Mouse (Mus musculus): ENCODE measurements around the gene Ptprh.

Ptprh gene

GRCm38 (mm10) chr7:4603873-4604272 is at the start of gene Ptprh:
TSS of gene Ptprh (minus strand) at chr7:4604041.
- in situ Hi-C loops (cut with MboI, MseI) = no loop called here

DNA sequence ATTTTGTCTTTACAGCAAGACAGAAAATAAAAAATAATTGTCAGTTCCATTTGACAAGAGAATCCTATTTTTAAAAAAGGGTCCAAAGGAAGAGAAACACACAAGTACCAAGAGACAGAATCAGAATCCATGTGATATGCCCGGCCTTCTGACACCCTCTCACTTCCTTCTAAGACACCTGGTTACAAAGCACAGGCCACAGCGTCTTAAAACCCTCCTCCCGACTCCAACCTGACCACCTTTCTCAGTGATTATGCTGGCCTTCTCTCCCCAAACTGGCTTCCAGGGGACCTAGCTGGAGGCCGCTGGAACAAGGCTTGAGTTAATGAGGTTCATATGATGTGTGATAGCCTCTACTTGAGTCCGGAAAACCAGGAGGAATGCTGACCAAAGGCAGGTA is 49.5 kb upstream of the Ptprh start:
- in situ Hi-C loops (cut with MboI, MseI) = no loop called here

GRCm38 (mm10) chr7:4652726-4653125 is 48.9 kb upstream of the Ptprh start:
- in situ Hi-C loops (cut with MboI, MseI) = no loop called here

DNA sequence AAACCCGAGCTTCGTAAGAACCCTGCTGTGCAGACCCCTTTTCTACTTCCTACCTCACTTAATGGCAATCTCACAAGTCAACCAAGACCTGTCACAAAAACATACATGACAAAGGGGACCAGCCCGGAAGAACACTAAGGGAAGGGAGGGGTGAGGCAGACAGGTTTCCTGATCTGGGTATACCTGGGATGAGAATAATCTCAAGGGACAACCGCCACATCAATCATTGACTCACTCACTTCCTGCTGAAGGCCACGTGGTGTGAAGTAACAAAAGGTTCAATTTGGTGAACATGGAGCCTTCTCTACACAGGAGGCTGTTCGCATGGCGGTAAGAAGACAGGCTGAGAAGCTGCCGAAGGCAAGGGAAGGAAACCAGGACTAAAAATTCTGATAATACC is 47.7 kb upstream of the Ptprh start:
- in situ Hi-C loops (cut with MboI, MseI) = no loop called here

GRCm38 (mm10) chr7:4647992-4648391 is 44.2 kb upstream of the Ptprh start:
- in situ Hi-C loops (cut with MboI, MseI) = no loop called here

DNA sequence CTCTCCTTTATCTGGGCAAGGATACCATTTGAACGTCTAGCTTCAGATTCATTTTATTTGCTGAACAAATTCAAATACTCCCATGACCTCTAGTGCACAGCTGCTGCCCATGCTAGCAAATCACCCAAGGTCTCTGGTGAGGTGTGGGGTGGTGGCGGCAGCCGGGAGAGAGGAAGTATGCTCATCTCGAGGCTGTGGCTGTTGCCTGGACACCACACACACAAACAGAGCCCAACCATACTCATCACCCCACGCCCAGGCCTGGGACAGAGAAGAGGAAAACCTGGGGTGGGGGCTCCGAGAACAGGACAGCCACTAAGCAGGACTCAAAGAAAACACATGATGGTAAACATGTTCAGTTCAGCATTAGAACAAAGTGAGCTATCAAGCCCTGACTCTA is 43.5 kb upstream of the Ptprh start:
- in situ Hi-C loops (cut with MboI, MseI) = no loop called here

DNA sequence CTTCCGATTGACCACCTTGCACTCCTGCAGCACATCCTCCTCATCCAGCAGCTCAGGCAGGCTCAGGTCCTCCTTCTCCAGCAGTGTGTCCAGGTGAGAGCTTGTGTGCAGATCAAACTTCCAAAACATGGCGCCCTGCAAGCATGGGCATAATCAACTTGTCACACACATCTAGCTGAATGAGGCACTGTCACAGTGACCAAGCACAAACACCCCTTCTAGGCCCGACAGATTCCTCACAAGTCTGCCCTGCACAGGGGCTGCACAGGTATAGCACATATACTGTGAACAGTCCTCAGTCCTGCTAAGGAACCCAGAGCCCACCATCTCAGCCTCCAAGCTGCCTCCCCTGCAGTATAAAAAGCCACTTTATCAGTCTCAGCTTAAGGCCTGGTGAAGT is 43.0 kb upstream of the Ptprh start:
- in situ Hi-C loops (cut with MboI, MseI) = no loop called here

- in situ Hi-C loops (cut with MboI, MseI) = no loop called here
These were observed 39.4 kb upstream of the Ptprh start for GRCm38 (mm10) chr7:4643225-4643624.

DNA sequence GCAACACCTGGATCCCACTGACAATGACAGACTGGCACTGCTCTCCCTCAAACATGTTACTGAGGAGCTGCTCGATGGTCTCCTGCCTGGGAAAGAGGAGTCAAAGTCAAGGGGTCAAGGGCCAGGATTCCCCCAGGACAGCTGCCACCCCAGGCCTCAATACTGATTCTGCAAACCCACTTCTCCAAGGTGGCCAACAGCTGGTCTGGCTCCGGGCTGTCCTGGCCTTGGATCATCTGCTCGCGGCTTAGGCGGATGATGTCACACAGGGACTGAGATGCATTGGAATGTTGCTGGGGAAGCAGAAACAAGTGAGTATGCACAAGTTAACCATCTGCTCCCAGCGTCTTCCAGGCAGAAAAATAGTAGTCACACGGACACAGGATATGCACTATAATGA is 38.1 kb upstream of the Ptprh start:
- in situ Hi-C loops (cut with MboI, MseI) = no loop called here

DNA sequence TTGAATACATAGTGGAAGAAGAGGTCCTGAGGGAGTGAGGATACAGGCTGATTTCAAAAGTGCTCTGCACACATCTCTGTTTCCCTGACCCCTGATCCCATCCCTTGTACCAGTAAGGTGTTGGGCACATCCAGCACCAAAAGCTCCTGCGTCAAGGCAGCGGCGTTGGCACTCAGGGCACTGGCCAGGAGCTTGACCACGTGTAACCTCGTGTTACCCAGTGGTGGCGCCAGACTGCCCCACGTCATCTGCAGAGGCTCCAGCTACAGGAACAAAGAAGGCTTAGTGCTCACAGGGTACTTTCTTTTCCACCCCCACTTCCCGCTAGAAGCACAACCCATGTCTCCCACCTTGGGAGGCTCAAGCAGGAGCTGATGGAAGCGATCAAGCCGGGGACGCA is 37.3 kb upstream of the Ptprh start:
- in situ Hi-C loops (cut with MboI, MseI) = no loop called here

GRCm38 (mm10) chr7:4636179-4636578 is 32.3 kb upstream of the Ptprh start:
- in situ Hi-C loops (cut with MboI, MseI) = no loop called here

- in situ Hi-C loops (cut with MboI, MseI) = no loop called here
These were observed 27.2 kb upstream of the Ptprh start, which contains the start of gene Tmem86b for GRCm38 (mm10) chr7:4631031-4631430. TSS of gene Tmem86b (minus strand) at chr7:4631422.

- in situ Hi-C loops (cut with MboI, MseI) = no loop called here
These were observed 26.4 kb upstream of the Ptprh start for GRCm38 (mm10) chr7:4630198-4630597.

GRCm38 (mm10) chr7:4629586-4629985 is 25.7 kb upstream of the Ptprh start:
- in situ Hi-C loops (cut with MboI, MseI) = loop anchor here (5.0 kb wide), 2 partner anchors 53 to 77 kb away; no protein-coding TSS in a partner anchor

GRCm38 (mm10) chr7:4625928-4626327 is 22.1 kb upstream of the Ptprh start:
- in situ Hi-C loops (cut with MboI, MseI) = loop anchor here (5.0 kb wide), 2 partner anchors 56 to 74 kb away; no protein-coding TSS in a partner anchor

DNA sequence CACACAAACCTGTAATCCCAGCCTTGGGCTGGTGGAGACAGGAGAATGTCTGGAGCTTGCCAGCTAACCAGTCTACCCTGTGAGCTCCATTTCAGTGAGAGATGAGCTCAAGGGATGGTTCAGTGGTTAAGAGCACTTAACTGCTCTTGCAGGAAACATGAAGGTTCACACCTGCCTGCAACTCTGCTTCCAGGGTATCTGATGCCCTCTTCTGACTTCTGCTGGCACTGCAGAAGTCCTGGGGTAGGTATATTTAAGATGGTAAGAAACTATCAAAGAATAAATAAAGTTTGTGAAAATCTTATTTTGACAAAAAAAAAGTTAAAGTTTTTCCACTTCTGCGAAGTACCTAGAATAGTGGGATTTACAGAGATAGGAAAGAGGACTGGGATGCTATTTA is 20.5 kb upstream of the Ptprh start:
- in situ Hi-C loops (cut with MboI, MseI) = no loop called here

DNA sequence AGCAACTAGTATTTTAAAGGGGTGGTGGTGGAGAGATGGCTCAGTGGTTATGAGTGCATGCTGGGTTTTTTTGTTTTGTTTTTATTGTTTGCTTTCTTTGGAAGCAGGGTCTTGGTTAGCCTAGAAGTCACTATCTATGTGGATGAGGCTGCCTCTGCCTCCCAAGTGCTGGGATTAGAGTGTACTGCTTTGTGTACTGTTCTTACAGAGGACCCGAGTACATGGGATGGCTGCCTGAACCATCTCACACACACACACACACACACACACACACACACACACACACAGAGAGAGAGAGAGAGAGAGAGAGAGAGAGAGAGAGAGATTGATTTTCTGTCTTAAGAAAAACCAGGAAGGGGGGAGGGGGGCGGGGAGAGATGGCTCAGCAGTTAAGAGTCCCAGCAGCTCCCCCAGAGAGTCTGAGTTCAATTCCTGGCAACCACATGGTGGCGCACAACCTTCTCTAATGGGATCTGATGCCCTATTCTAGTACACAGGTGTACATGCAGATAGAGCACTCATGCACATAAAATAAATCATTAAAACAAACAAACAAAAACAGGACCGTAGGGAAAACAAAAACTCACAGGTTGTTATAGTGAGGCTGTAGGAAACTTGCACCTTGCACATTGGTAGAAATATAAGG is 19.8 kb upstream of the Ptprh start:
- in situ Hi-C loops (cut with MboI, MseI) = no loop called here

DNA sequence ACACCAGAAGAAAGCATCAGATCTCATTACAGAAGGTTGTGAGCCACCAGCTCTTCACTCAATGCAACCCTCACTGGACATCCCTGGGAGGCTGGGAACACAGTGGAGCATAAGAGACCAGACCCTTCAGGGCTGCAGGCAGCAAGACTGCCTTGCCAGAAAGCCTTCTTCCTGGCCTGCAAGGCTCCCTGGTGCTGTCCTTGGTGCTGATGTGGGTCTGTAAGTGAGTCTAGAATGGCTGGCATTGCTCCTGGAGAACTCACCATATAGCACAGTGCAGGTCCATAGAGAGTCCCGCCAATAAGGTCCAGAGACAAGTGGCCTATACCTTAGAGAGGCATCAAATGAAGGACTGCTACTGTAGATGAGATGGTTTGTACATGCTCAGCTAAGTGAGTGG is 16.1 kb upstream of the Ptprh start:
- in situ Hi-C loops (cut with MboI, MseI) = no loop called here

GRCm38 (mm10) chr7:4613740-4614403 is 10.0 kb upstream of the Ptprh start:
- in situ Hi-C loops (cut with MboI, MseI) = no loop called here

DNA sequence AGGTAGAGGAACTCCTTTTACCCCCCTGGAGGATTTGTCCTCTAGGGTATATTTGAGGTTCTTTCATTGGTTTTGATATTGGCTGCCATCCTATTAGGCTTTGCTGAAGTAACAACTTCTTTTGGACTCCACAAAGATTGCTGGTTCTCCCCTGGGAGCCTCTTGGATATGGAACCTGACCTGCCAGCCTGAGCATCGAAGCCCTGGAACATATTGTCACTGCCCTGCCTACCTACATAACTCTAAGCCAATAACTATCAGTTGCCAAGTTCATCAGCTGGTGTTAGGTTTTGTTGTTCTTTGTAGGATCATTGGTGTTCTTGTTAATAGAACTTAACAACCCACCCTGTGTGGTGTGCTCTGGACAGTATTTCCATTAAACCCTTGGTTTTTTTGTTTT is 9.1 kb upstream of the Ptprh start:
- in situ Hi-C loops (cut with MboI, MseI) = no loop called here

DNA sequence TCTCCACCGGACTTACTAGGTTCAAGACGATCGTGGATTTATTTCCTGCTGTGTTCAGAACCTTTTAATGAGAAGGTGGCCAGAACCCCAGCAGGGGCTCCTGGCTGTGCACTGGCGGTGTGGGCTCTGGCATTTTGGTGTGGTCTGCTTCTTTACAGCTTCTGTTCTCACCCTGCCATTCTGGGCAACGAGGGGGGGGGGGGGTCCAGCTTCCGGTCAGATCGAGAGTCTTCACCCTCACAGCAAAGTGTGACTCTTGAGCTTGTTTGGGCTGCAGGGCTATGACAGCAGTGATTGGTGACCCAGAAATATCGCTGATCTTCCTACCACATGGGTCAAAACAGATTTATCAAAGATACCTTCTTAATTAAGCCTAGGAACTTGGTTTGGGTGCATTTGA is 8.5 kb upstream of the Ptprh start:
- in situ Hi-C loops (cut with MboI, MseI) = no loop called here

- in situ Hi-C loops (cut with MboI, MseI) = no loop called here
These were observed 8.1 kb upstream of the Ptprh start for GRCm38 (mm10) chr7:4611921-4612341.

- in situ Hi-C loops (cut with MboI, MseI) = no loop called here
These were observed 7.7 kb upstream of the Ptprh start for GRCm38 (mm10) chr7:4611511-4611910.
